ENCODE assay signal across 8 mouse cellular contexts in the genomic region with DNA sequence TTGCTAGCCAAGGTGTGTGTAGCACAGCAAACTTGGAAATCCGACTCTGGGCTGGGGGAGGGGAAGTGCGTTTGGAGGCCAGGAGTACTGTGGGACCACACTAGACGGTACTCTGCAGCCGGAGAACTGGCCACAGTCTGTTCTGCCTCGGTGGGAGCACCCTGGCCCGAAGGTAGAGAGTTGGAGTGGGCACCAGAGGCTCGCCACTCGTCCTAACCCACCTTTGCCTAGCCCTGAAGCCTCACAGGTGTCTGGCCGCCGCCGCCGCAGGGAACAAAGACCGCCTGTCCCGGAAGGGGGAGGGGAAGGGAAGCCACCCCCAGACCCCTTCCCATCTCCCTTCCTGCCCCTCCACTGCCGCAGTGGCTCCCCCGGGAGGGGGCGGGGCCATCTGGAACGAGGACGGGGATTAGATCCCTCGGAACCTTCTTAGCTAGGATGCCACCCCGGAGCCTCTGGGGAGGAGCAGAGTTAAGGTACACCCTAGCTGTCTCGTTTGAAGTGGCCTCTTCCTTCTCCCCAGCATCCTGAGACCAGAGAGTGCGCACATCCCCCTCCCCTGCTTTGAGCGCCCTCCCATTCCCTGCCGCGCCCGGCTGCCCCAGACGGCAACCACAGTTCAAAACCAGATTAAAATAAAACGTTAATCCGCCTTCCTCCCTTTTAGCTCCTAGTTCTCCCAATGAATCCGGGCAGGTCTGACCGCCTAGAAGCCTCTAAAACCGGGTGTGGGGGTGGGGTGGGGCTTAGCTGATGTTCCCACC.
A peak's percentile ranks its signal among the peaks of the same experiment; 100 is the strongest.
DNase-seq lines count a peak whose midpoint lies in the region; ATAC-seq and TF ChIP-seq lines count a peak whose summit lies in the region.

No protein-coding gene starts in this region.

- 0 out of 2 replicates have a peak, but pooled peaks have one; percentile 5 for ATAC-seq in forebrain, embryonic 11.5 days (replicated peaks; ENCODE audit: low FRiP score)
- ATAC-seq in liver, embryonic 13.5 days (ENCODE audit: low read depth): no peak
- ATAC-seq in stomach, embryonic 16.5 days (ENCODE audit: insufficient read depth, low FRiP score): peak; percentile 5; the same call in 1 of the 2 replicates

- H3K4me1 ChIP-seq in heart, embryonic 10.5 days: peaks cover 59% of the 10 kb centered on the region
- peaks cover 13 to 47% of the 10 kb centered on the region in 2 experiments for H3K4me1 ChIP-seq in CH12.LX (ENCODE audit: control insufficient read depth in 1 of 2, insufficient read depth in 2 of 2)
- peaks cover 25% of the 10 kb centered on the region for H3K4me1 ChIP-seq in forebrain, embryonic 11.5 days (replicated peaks; ENCODE audit: control insufficient read depth, insufficient read depth, low read length)
- peaks cover 59% of the 10 kb centered on the region for H3K4me1 ChIP-seq in liver, embryonic 13.5 days (replicated peaks)
- peaks cover 16% of the 10 kb centered on the region for H3K4me1 ChIP-seq in stomach, embryonic 16.5 days (ENCODE audit: control insufficient read depth, insufficient read depth, low read length)

- H3K4me3 ChIP-seq in heart, embryonic 10.5 days: peak overlapping the region; percentile 57
- peak overlapping the region; percentile 50 to 92 (median 78) for H3K4me3 ChIP-seq in CH12.LX (replicated peaks in 1 of 3; ENCODE audit: low read depth in 2 of 3, low read length in 2 of 3, poor library complexity in 1 of 3)
- peak overlapping the region; percentile 23 for H3K4me3 ChIP-seq in forebrain, embryonic 11.5 days (ENCODE audit: low read depth, low read length)
- H3K4me3 ChIP-seq in liver, embryonic 13.5 days (replicated peaks): peak overlapping the region; percentile 53
- H3K4me3 ChIP-seq in stomach, embryonic 16.5 days (replicated peaks; ENCODE audit: low read length): peak overlapping the region; percentile 52

- no peaks in the 10 kb centered on the region for H3K9me3 ChIP-seq in heart, embryonic 10.5 days
- no peaks in the 10 kb centered on the region for H3K9me3 ChIP-seq in CH12.LX (replicated peaks; ENCODE audit: low read length)
- no peaks in the 10 kb centered on the region for H3K9me3 ChIP-seq in forebrain, embryonic 11.5 days (ENCODE audit: control insufficient read depth, low read length)
- H3K9me3 ChIP-seq in liver, embryonic 13.5 days (replicated peaks): no peaks in the 10 kb centered on the region
- H3K9me3 ChIP-seq in stomach, embryonic 16.5 days (replicated peaks; ENCODE audit: control insufficient read depth, low read length): no peaks in the 10 kb centered on the region

- peak overlapping the region; percentile 81 for H3K4me2 ChIP-seq in CH12.LX (ENCODE audit: insufficient read depth, low read depth, poor library complexity, severe bottlenecking)
- no peak overlapping the region; the same call in 1 of the 2 replicates for H3K4me2 ChIP-seq in forebrain, embryonic 11.5 days (ENCODE audit: low read depth, low read length, severe bottlenecking)
- H3K4me2 ChIP-seq in liver, embryonic 13.5 days: peak overlapping the region; percentile 67
- peak overlapping the region; percentile 50 for H3K4me2 ChIP-seq in stomach, embryonic 16.5 days (ENCODE audit: low read depth, low read length)

- TF ChIP-seq EP300 in CH12.LX (IDR thresholded peaks at IDR 0.05; ENCODE audit: low read length): no peak

- dilution Hi-C loops in CH12.LX (cut with MboI; ENCODE audit: extremely low pct_ligation_motif_present, extremely low pct_unique_long_range_greater_than_20kb, low sequenced_read_pairs): no loop called here

- in situ Hi-C loops in CH12.LX (cut with MboI; ENCODE audit: low pct_ligation_motif_present, low pct_unique_long_range_greater_than_20kb, low sequenced_read_pairs): no loop called here

- H3K27me3 ChIP-seq in heart, embryonic 10.5 days (ENCODE audit: insufficient read depth, poor library complexity, severe bottlenecking): peaks cover 100% of the 10 kb centered on the region
- peaks cover 18% of the 10 kb centered on the region for H3K27me3 ChIP-seq in CH12.LX (replicated peaks)
- H3K27me3 ChIP-seq in forebrain, embryonic 11.5 days (ENCODE audit: control insufficient read depth, insufficient read depth, low read length): peaks cover 98% of the 10 kb centered on the region
- peaks cover 100% of the 10 kb centered on the region for H3K27me3 ChIP-seq in liver, embryonic 13.5 days
- H3K27me3 ChIP-seq in stomach, embryonic 16.5 days (ENCODE audit: control insufficient read depth, insufficient read depth, low read length): peaks cover 81% of the 10 kb centered on the region

- under 1% methylated on average over 33 of the region's 33 CpGs for WGBS in heart, embryonic 10.5 days
- WGBS in forebrain, embryonic 11.5 days: 0% methylated on average over 32 of the region's 33 CpGs
- 2% methylated on average over 31 of the region's 33 CpGs for WGBS in liver, embryonic 13.5 days (ENCODE audit: insufficient replicate concordance)
- WGBS in stomach, embryonic 16.5 days: 2% methylated on average over 30 of the region's 33 CpGs

- H3K27ac ChIP-seq in heart, embryonic 10.5 days: 0 out of 2 replicates have a peak overlapping the region, but pooled peaks have one; percentile 32
- peak overlapping the region; percentile 45 for H3K27ac ChIP-seq in CH12.LX (ENCODE audit: insufficient read depth, low read depth)
- no peak overlapping the region for H3K27ac ChIP-seq in forebrain, embryonic 11.5 days (ENCODE audit: low read depth, low read length)
- H3K27ac ChIP-seq in liver, embryonic 13.5 days: no peak overlapping the region
- no peak overlapping the region for H3K27ac ChIP-seq in stomach, embryonic 16.5 days (ENCODE audit: low read length)

- TF ChIP-seq CTCF in CH12.LX (conservative IDR thresholded peaks at IDR 0.05 in 1 of 2, IDR thresholded peaks at IDR 0.05 in 1 of 2; ENCODE audit: low read depth in 2 of 2, low read length in 2 of 2): no peak

- H3K36me3 ChIP-seq in heart, embryonic 10.5 days: no peaks in the 10 kb centered on the region
- peaks cover 4 to 18% of the 10 kb centered on the region in 2 experiments for H3K36me3 ChIP-seq in CH12.LX (replicated peaks in 1 of 2; ENCODE audit: control insufficient read depth in 1 of 2, insufficient read depth in 1 of 2, low read length in 1 of 2)
- H3K36me3 ChIP-seq in forebrain, embryonic 11.5 days (ENCODE audit: control insufficient read depth, insufficient read depth, low read length): no peaks in the 10 kb centered on the region
- no peaks in the 10 kb centered on the region for H3K36me3 ChIP-seq in liver, embryonic 13.5 days
- no peaks in the 10 kb centered on the region for H3K36me3 ChIP-seq in stomach, embryonic 16.5 days (ENCODE audit: control insufficient read depth, insufficient read depth, low read length)

- H3K79me2 ChIP-seq in CH12.LX (replicated peaks; ENCODE audit: control insufficient read depth, extremely low read depth, insufficient read depth, poor library complexity, severe bottlenecking): no peaks in the 10 kb centered on the region

- intact Hi-C loops in heart, postnatal 25 days (cut with DNase I): no loop called here

- TF ChIP-seq RAD21 in CH12.LX (IDR thresholded peaks at IDR 0.05; ENCODE audit: low read depth, low read length): no peak

- peak overlapping the region; percentile 35 for H3K9ac ChIP-seq in CH12.LX (ENCODE audit: insufficient read depth, low read depth)
- no peak overlapping the region for H3K9ac ChIP-seq in forebrain, embryonic 11.5 days (ENCODE audit: low read length)
- H3K9ac ChIP-seq in liver, embryonic 13.5 days: no peak overlapping the region
- peak overlapping the region; percentile 52 for H3K9ac ChIP-seq in stomach, embryonic 16.5 days (ENCODE audit: low read length)

- no peak for TF ChIP-seq POLR2A in CH12.LX (IDR thresholded peaks at IDR 0.05; ENCODE audit: low read depth, low read length)

- DNase-seq in heart, embryonic 10.5 days (ENCODE audit: low spot score): no peak
- no peak for DNase-seq in heart, postnatal 25 days (ENCODE audit: low spot score)
- DNase-seq in CH12.LX (ENCODE audit: extremely low read depth): peak; percentile 23
- DNase-seq in forebrain, embryonic 11.5 days (ENCODE audit: low spot score): peak; percentile 65
- DNase-seq in liver, embryonic 13.5 days: no peak
- DNase-seq in adrenal gland, adult 18-20 months (ENCODE audit: low spot score in 2 of 2): no peak
- DNase-seq in layer of hippocampus, adult 9-11 months: no peak

TF ChIP-seq in CH12.LX, 34 proteins besides CTCF, POLR2A, EP300 and RAD21 (continues in another document):
- 0 out of 2 replicates have a peak, but pooled peaks have one; percentile 47 for TF ChIP-seq MAZ (IDR thresholded peaks at IDR 0.05; ENCODE audit: low read depth, low read length)
- no peak for TF ChIP-seq BHLHE40 (IDR thresholded peaks at IDR 0.05; ENCODE audit: low read depth, low read length)
- TF ChIP-seq ELF1 (IDR thresholded peaks at IDR 0.05; ENCODE audit: low read depth, low read length): peak; percentile 38; the same call in 1 of the 2 replicates
- TF ChIP-seq HCFC1 (IDR thresholded peaks at IDR 0.05; ENCODE audit: low read depth, low read length): no peak; the same call in 1 of the 2 replicates
- TF ChIP-seq IRF4 (IDR thresholded peaks at IDR 0.05; ENCODE audit: low read depth, low read length): 0 out of 2 replicates have a peak, but pooled peaks have one; percentile 32
- no peak for TF ChIP-seq GABPA (IDR thresholded peaks at IDR 0.05; ENCODE audit: insufficient replicate concordance, low read depth, low read length)
- no peak for TF ChIP-seq RCOR1 (conservative IDR thresholded peaks at IDR 0.05; ENCODE audit: low read depth, low read length)
- TF ChIP-seq SIN3A (IDR thresholded peaks at IDR 0.05; ENCODE audit: low read length): no peak
- TF ChIP-seq NELFE (IDR thresholded peaks at IDR 0.05; ENCODE audit: low read depth, low read length): no peak; the same call in 1 of the 2 replicates
- no peak for TF ChIP-seq MAX (IDR thresholded peaks at IDR 0.05; ENCODE audit: low read length)
- no peak for TF ChIP-seq KAT2A (IDR thresholded peaks at IDR 0.05; ENCODE audit: insufficient replicate concordance, low read length)
- TF ChIP-seq USF1 (IDR thresholded peaks at IDR 0.05; ENCODE audit: low read depth, low read length): no peak
- TF ChIP-seq ZNF384 (IDR thresholded peaks at IDR 0.05; ENCODE audit: low read depth, low read length): no peak
- TF ChIP-seq MEF2A (IDR thresholded peaks at IDR 0.05; ENCODE audit: borderline replicate concordance, low read depth, low read length): no peak
- no peak for TF ChIP-seq MAFK (IDR thresholded peaks at IDR 0.05; ENCODE audit: insufficient replicate concordance, low read length)
- no peak for TF ChIP-seq E2F4 (IDR thresholded peaks at IDR 0.05; ENCODE audit: insufficient replicate concordance, low read depth, low read length)
- TF ChIP-seq UBTF (IDR thresholded peaks at IDR 0.05; ENCODE audit: low read depth, low read length): 0 out of 2 replicates have a peak, but pooled peaks have one; percentile 12
- 0 out of 2 replicates have a peak, but pooled peaks have one; percentile 37 for TF ChIP-seq MXI1 (IDR thresholded peaks at IDR 0.05; ENCODE audit: low read depth, low read length)
- TF ChIP-seq PAX5 (IDR thresholded peaks at IDR 0.05; ENCODE audit: low read length): no peak
- TF ChIP-seq TBP (conservative IDR thresholded peaks at IDR 0.05; ENCODE audit: low read depth, low read length): no peak
- TF ChIP-seq USF2 (conservative IDR thresholded peaks at IDR 0.05; ENCODE audit: low read depth, low read length): no peak

Comparison
In these comparisons a context has a peak if more than half of its experiments do, and no peak if none do; other contexts are left out.
1. DNase-seq: peak in CH12.LX (single experiment) and forebrain, embryonic 11.5 days (single experiment); none in heart, embryonic 10.5 days (single experiment), heart, postnatal 25 days (single experiment), liver, embryonic 13.5 days (single experiment), adrenal gland, adult 18-20 months (0 of 2) and layer of hippocampus, adult 9-11 months (single experiment).
2. H3K27ac ChIP-seq: peak in heart, embryonic 10.5 days (single experiment) and CH12.LX (single experiment); none in forebrain, embryonic 11.5 days (single experiment), liver, embryonic 13.5 days (single experiment) and stomach, embryonic 16.5 days (single experiment).
3. H3K4me3 ChIP-seq: peak in every context shown above with its lines; median percentile 78 in CH12.LX; 57 in heart, embryonic 10.5 days; 53 in liver, embryonic 13.5 days; 52 in stomach, embryonic 16.5 days; 23 in forebrain, embryonic 11.5 days.
4. H3K9ac ChIP-seq: peak in CH12.LX (single experiment) and stomach, embryonic 16.5 days (single experiment); none in forebrain, embryonic 11.5 days (single experiment) and liver, embryonic 13.5 days (single experiment).